Mouse (Mus musculus): Measurements from ENCODE around the gene Esrp2. TPM values are rescaled to one million over a fixed set of nuclear protein-coding genes. Genes with fewer than 3 reads are reported as not detected.

Gene Esrp2
- total RNA-seq, 2 experiments from 2014 or later = 0.41 TPM; not detected in 1

DNA sequence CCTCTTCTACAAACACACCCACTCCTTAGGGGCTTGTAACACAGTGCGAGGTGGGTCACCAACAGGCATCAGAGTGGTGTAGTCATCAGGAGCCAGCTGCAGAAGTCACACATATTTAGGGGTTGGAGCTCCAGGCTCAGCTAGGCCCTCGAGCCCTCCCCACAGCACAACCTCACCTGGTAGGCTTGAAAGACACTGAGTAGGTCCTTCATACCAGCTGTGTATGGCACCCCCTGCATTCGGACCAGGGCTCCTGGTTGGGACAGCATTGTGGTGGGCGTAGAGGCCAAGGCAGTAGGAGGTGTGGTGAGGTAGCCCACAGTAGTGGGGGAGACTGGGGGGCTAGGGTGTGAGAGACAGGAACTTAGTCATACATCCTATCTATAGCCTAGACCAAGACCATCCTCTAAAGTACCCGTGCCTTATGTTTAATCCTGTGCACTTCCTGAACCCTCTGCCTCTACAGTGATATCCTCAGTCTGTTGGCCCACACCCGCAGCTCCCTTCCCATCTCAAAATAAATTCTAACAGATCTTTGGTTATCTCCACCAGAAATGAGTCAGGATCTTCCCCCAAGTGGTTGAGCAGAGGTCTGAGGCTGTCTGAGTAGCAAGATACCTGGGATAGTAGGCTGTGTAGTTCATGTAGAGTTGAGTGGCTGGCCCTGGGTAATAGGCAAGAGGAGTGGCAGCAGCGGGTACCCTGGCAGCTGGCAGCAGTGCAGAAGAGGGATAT lies 5.1 kb downstream of the Esrp2 start:
- intact Hi-C loops (cut with DNase I) = no loop called here
- no peak for TF ChIP-seq CTCF (IDR thresholded peaks at IDR 0.05)
- Histone ChIP-seq H3K4me3 (no peak overlapping the region), H3K27ac (no peak overlapping the region)
- DNase-seq (ENCODE audit: extremely low spot score in 1 of 2, low spot score in 2 of 2) = no peak

DNA sequence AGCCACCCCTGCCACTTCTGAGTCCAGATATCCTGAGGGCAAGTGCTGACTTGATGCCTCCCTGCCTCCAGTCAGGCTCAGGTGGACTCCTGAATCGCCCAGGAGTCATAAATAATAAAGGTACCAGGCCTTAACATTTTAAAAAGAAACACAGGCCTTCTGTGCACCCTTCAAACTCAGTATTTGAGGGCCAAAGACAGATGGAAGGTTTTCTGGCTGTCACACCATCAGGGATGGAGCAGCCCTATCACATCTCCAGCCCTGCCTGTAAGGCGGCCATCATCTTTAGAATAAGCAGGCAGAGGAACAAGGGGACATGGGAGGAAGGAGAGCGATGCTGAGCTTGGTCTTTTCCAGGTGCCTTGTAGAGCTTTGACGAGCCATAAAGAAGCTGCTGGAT lies 5.8 kb downstream of the Esrp2 start:
- intact Hi-C loops (cut with DNase I) = no loop called here
- no peak overlapping the region for H3K27ac ChIP-seq
- TF ChIP-seq CTCF (IDR thresholded peaks at IDR 0.05) = no peak
- no peak overlapping the region for H3K4me3 ChIP-seq
- DNase-seq (ENCODE audit: extremely low spot score in 1 of 2, low spot score in 2 of 2) = no peak

GRCm38 (mm10) chr8:106130505-106130904 lies 6.3 kb downstream of the Esrp2 start:
- Histone ChIP-seq H3K27ac (no peak overlapping the region), H3K4me3 (no peak overlapping the region)
- no peak for TF ChIP-seq CTCF (IDR thresholded peaks at IDR 0.05)
- no peak for DNase-seq (ENCODE audit: extremely low spot score in 1 of 2, low spot score in 2 of 2)
- intact Hi-C loops (cut with DNase I) = no loop called here

GRCm38 (mm10) chr8:106129997-106130396 lies 6.8 kb downstream of the Esrp2 start:
- no peak overlapping the region for H3K4me3 ChIP-seq
- intact Hi-C loops (cut with DNase I) = no loop called here
- no peak for TF ChIP-seq CTCF (IDR thresholded peaks at IDR 0.05)
- H3K27ac ChIP-seq = no peak overlapping the region
- no peak for DNase-seq (ENCODE audit: extremely low spot score in 1 of 2, low spot score in 2 of 2)

DNA sequence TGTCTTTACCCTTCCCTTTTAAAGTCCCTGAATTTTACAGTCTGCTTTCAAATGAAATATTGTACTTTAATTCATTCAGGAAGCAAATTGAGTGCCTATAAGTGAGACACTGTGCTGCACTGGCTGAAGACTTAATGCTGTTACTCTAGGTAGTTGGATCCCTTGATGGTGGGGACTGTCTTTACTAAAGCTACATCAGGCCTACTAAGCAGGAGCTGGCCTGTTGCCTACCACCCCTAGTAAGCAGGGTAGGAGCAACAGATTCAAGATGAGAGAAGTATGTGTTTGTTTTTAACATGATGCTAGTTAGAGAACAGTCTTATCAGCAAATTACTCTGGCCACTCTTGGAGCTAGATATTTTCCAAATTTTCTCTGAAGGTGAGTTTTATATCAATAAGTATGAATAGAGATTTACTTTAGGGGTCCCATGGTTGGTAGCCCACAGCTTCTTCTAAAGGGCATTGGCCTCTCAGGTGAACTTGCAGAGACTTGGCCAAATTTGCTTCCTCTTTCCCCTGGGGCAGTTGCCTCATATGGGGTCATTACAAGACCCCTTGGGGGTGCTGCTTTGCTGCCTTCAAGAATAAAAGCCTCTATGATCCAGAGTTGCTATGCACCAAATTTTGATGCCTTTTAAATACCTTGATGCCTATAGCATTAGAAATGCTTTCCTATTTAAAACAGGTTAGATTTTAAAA lies 7.4 kb downstream of the Esrp2 start:
- Histone ChIP-seq H3K4me3 (no peak overlapping the region), H3K27ac (no peak overlapping the region)
- no peak for TF ChIP-seq CTCF (IDR thresholded peaks at IDR 0.05)
- intact Hi-C loops (cut with DNase I) = no loop called here
- DNase-seq (ENCODE audit: extremely low spot score in 1 of 2, low spot score in 2 of 2) = no peak

DNA sequence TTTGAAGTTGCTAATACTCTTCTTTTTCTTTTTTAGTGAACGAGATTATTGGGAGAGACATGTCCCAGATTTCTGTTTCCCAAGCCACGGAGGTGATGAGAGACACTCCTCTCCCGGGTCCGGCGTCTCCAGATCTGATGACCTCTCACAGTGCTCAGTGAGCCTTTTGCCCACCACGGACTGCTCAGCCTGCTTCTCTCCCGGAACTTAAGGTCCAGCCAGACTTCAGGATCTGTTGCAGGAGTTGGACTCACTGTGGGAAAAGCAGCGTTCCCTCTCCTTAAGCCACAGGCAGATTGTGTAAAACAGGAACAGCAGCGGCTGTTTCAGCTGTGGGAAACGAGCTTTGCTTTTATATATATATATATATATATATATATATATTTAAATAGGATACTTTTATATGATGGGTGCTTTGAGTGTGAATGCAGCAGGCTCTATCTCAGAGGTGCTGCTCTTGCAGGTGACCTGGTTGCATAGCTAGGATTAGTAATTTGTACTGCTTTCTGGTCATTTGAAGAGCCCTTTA lies 8.8 kb downstream of the Esrp2 start:
- intact Hi-C loops (cut with DNase I) = loop anchor here (1.0 kb wide), 1 partner anchor 20 kb away; no protein-coding TSS in a partner anchor
- no peak for TF ChIP-seq CTCF (IDR thresholded peaks at IDR 0.05)
- H3K4me3 ChIP-seq = no peak overlapping the region
- no peak overlapping the region for H3K27ac ChIP-seq
- DNase-seq (ENCODE audit: extremely low spot score in 1 of 2, low spot score in 2 of 2) = no peak

GRCm38 (mm10) chr8:106127054-106127453 lies 9.7 kb downstream of the Esrp2 start:
- H3K4me3 ChIP-seq = no peak overlapping the region
- no peak overlapping the region for H3K27ac ChIP-seq
- intact Hi-C loops (cut with DNase I) = no loop called here
- DNase-seq (ENCODE audit: extremely low spot score in 1 of 2, low spot score in 2 of 2) = no peak
- no peak for TF ChIP-seq CTCF (IDR thresholded peaks at IDR 0.05)

DNA sequence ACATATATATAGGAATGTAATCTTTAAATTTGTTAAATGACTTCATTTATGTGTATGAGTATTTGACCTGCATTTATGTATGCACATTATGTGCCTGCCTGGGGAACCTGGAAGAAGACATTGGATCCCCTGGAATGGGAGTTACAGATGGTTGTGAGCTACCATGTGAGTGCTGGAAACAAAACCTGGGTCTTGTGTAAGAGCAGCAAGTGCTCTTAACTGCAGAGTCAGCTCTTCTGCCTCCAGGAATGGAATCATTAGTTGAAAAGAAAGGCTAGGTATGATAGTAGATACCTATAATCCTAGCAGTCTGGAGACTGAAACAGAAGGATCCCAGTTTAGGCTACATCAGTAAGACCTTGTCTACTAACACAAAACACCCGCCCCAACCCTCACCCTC lies 10.7 kb downstream of the Esrp2 start:
- no peak for TF ChIP-seq CTCF (IDR thresholded peaks at IDR 0.05)
- Histone ChIP-seq H3K27ac (no peak overlapping the region), H3K4me3 (no peak overlapping the region)
- no peak for DNase-seq (ENCODE audit: extremely low spot score in 1 of 2, low spot score in 2 of 2)
- intact Hi-C loops (cut with DNase I) = no loop called here

- H3K4me3 ChIP-seq = no peak overlapping the region
- no peak for DNase-seq (ENCODE audit: extremely low spot score in 1 of 2, low spot score in 2 of 2)
- intact Hi-C loops (cut with DNase I) = no loop called here
- no peak overlapping the region for H3K27ac ChIP-seq
- no peak; the same call in 1 of the 2 replicates for TF ChIP-seq CTCF (IDR thresholded peaks at IDR 0.05)
Measured at GRCm38 (mm10) chr8:106123443-106123842, 13.3 kb downstream of the Esrp2 start.

DNA sequence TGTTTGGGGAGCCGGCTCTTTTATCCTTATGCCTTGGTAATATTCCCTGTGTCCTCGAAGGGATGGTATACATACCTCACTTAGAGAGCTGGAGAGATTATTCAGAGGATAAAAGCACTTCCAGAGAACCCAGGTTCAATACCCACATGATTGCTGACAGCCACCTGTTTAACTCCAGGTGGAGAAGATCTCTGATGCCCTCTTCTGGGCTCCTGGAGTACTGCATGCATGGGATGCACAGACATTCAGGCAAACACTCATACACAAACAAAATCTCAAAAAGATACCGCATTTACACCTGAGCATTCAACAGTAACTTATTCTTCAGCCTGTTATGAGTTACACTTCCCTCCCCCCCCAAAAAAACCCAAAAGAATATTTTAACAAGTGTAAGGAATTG lies 20.9 kb downstream of the Esrp2 start:
- DNase-seq (ENCODE audit: extremely low spot score in 1 of 2, low spot score in 2 of 2) = no peak
- Histone ChIP-seq H3K4me3 (no peak overlapping the region), H3K27ac (no peak overlapping the region)
- peak; percentile 53 for TF ChIP-seq CTCF (IDR thresholded peaks at IDR 0.05)
- intact Hi-C loops (cut with DNase I) = no loop called here

DNA sequence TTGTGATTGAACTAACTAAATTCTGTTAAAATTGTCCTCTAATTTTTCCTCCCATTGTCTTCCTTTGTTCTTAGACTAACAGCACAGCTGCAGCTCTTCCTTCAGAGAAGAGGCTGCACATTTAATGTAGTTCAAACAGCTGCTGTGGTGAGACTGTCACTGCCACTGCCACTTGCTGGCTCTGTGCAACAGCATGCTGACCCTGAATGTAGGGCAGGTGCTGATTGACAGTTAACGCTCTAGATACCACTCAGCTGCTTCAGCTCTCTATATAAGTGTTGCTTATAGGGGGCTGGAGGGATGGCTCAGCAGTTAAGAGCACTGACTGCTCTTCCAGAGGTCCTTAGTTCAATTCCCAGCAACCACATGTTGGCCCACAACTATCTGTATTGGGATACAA lies 24.3 kb downstream of the Esrp2 start:
- intact Hi-C loops (cut with DNase I) = no loop called here
- TF ChIP-seq CTCF (IDR thresholded peaks at IDR 0.05) = no peak
- Histone ChIP-seq H3K4me3 (no peak overlapping the region), H3K27ac (no peak overlapping the region)
- no peak for DNase-seq (ENCODE audit: extremely low spot score in 1 of 2, low spot score in 2 of 2)

- Histone ChIP-seq H3K27ac (no peak overlapping the region), H3K4me3 (no peak overlapping the region)
- TF ChIP-seq CTCF (IDR thresholded peaks at IDR 0.05) = no peak
- intact Hi-C loops (cut with DNase I) = no loop called here
- DNase-seq (ENCODE audit: extremely low spot score in 1 of 2, low spot score in 2 of 2) = no peak
Measured at GRCm38 (mm10) chr8:106112041-106112440, 24.7 kb downstream of the Esrp2 start.
